Mouse (Mus musculus): ENCODE results near the gene Prr9.

The Prr9 gene

GRCm38 (mm10) chr3:92123847-92124246, at the start of gene Prr9:
TSS of gene Prr9 (minus strand) at chr3:92123947.
- DNase-seq (ENCODE audit: low read depth in 2 of 2, low spot score in 2 of 2), result no peak

- no peak for DNase-seq (ENCODE audit: low read depth in 2 of 2, low spot score in 2 of 2)
Measured at GRCm38 (mm10) chr3:92169847-92170246, 46.1 kb upstream of the Prr9 start.

- no peak for DNase-seq (ENCODE audit: low read depth in 2 of 2, low spot score in 2 of 2)
Measured at GRCm38 (mm10) chr3:92153322-92153721, 29.6 kb upstream of the Prr9 start.

GRCm38 (mm10) chr3:92150631-92151277, 27.0 kb upstream of the Prr9 start:
- DNase-seq (ENCODE audit: low read depth in 2 of 2, low spot score in 2 of 2), result no peak

- no peak for DNase-seq (ENCODE audit: low read depth in 2 of 2, low spot score in 2 of 2)
Measured at GRCm38 (mm10) chr3:92147913-92148312, 24.2 kb upstream of the Prr9 start.

- no peak for DNase-seq (ENCODE audit: low read depth in 2 of 2, low spot score in 2 of 2)
Measured at GRCm38 (mm10) chr3:92147420-92147819, 23.7 kb upstream of the Prr9 start.

GRCm38 (mm10) chr3:92142644-92143043, 18.9 kb upstream of the Prr9 start, which contains the start of gene Lelp1:
TSS of gene Lelp1 (minus strand) at chr3:92142744.
- DNase-seq (ENCODE audit: low read depth in 2 of 2, low spot score in 2 of 2), result no peak

- DNase-seq (ENCODE audit: low read depth in 2 of 2, low spot score in 2 of 2), result no peak
Measured at GRCm38 (mm10) chr3:92120902-92121301, 2.8 kb downstream of the Prr9 start.

GRCm38 (mm10) chr3:92117930-92118329, 5.8 kb downstream of the Prr9 start:
- no peak for DNase-seq (ENCODE audit: low read depth in 2 of 2, low spot score in 2 of 2)

- no peak for DNase-seq (ENCODE audit: low read depth in 2 of 2, low spot score in 2 of 2)
Measured at GRCm38 (mm10) chr3:92111526-92111925, 12.2 kb downstream of the Prr9 start.

GRCm38 (mm10) chr3:92110790-92111189, 13.0 kb downstream of the Prr9 start:
- DNase-seq (ENCODE audit: low read depth in 2 of 2, low spot score in 2 of 2), result no peak

- no peak for DNase-seq (ENCODE audit: low read depth in 2 of 2, low spot score in 2 of 2)
Measured at GRCm38 (mm10) chr3:92106582-92106981, 17.2 kb downstream of the Prr9 start.

GRCm38 (mm10) chr3:92083042-92083441, 40.7 kb downstream of the Prr9 start, which contains the start of gene Lor:
TSS of gene Lor (minus strand) at chr3:92083142.
- no peak for DNase-seq (ENCODE audit: low read depth in 2 of 2, low spot score in 2 of 2)

- no peak for DNase-seq (ENCODE audit: low read depth in 2 of 2, low spot score in 2 of 2)
Measured at GRCm38 (mm10) chr3:92081285-92081931, 42.3 kb downstream of the Prr9 start.

GRCm38 (mm10) chr3:92080462-92081284, 43.1 kb downstream of the Prr9 start:
- DNase-seq (ENCODE audit: low read depth in 2 of 2, low spot score in 2 of 2), result no peak

All from CD8-positive naive resting alpha-beta T cell, adult 2 months (primary cell).